Mouse (Mus musculus): ENCODE results near the gene Kansl1.

The Kansl1 gene

GRCm38 (mm10) chr11:104468751-104469268, at the start of gene Kansl1:
Kansl1 (minus strand) TSS chr11:104468861.
- DNase-seq (ENCODE audit: low read depth, low spot score) = peak; percentile 39

GRCm38 (mm10) chr11:104512436-104512835, 43.8 kb upstream of the Kansl1 start:
- no peak for DNase-seq (ENCODE audit: low read depth, low spot score)

- DNase-seq (ENCODE audit: low read depth, low spot score) = peak; percentile 62
These were observed 41.9 kb upstream of the Kansl1 start for GRCm38 (mm10) chr11:104510606-104511005.

GRCm38 (mm10) chr11:104508455-104508854, 39.8 kb upstream of the Kansl1 start:
- no peak for DNase-seq (ENCODE audit: low read depth, low spot score)

GRCm38 (mm10) chr11:104488292-104488691, 19.6 kb upstream of the Kansl1 start:
- DNase-seq (ENCODE audit: low read depth, low spot score) = no peak

- DNase-seq (ENCODE audit: low read depth, low spot score) = no peak
These were observed 13.3 kb upstream of the Kansl1 start for GRCm38 (mm10) chr11:104481971-104482370.

- no peak for DNase-seq (ENCODE audit: low read depth, low spot score)
These were observed 10.8 kb upstream of the Kansl1 start for GRCm38 (mm10) chr11:104479505-104479904.

GRCm38 (mm10) chr11:104469371-104469835, 742 bp upstream of the Kansl1 start:
- peak; percentile 97 for DNase-seq (ENCODE audit: low read depth, low spot score)

GRCm38 (mm10) chr11:104467698-104468097, 963 bp downstream of the Kansl1 start:
- DNase-seq (ENCODE audit: low read depth, low spot score) = no peak

GRCm38 (mm10) chr11:104461551-104461950, 7.1 kb downstream of the Kansl1 start:
- peak; percentile 79 for DNase-seq (ENCODE audit: low read depth, low spot score)

- no peak for DNase-seq (ENCODE audit: low read depth, low spot score)
These were observed 9.0 kb downstream of the Kansl1 start for GRCm38 (mm10) chr11:104459671-104460070.

GRCm38 (mm10) chr11:104458507-104458906, 10.2 kb downstream of the Kansl1 start:
- no peak for DNase-seq (ENCODE audit: low read depth, low spot score)

GRCm38 (mm10) chr11:104452709-104453108, 16.0 kb downstream of the Kansl1 start:
- DNase-seq (ENCODE audit: low read depth, low spot score) = no peak

- peak; percentile 51 for DNase-seq (ENCODE audit: low read depth, low spot score)
These were observed 17.4 kb downstream of the Kansl1 start for GRCm38 (mm10) chr11:104451239-104451638.

- peak; percentile 39 for DNase-seq (ENCODE audit: low read depth, low spot score)
These were observed 20.2 kb downstream of the Kansl1 start for GRCm38 (mm10) chr11:104448499-104448898.

GRCm38 (mm10) chr11:104445538-104445937, 23.1 kb downstream of the Kansl1 start:
- no peak for DNase-seq (ENCODE audit: low read depth, low spot score)

GRCm38 (mm10) chr11:104445044-104445443, 23.6 kb downstream of the Kansl1 start:
- no peak for DNase-seq (ENCODE audit: low read depth, low spot score)

GRCm38 (mm10) chr11:104443359-104443758, 25.3 kb downstream of the Kansl1 start:
- DNase-seq (ENCODE audit: low read depth, low spot score) = no peak

- peak; percentile 97 for DNase-seq (ENCODE audit: low read depth, low spot score)
These were observed 26.1 kb downstream of the Kansl1 start for GRCm38 (mm10) chr11:104442333-104443136.

GRCm38 (mm10) chr11:104441475-104442332, 27.0 kb downstream of the Kansl1 start:
- peak; percentile 88 for DNase-seq (ENCODE audit: low read depth, low spot score)

- peak; percentile 35 for DNase-seq (ENCODE audit: low read depth, low spot score)
These were observed 27.9 kb downstream of the Kansl1 start for GRCm38 (mm10) chr11:104440521-104441474.
